Mouse (Mus musculus) forebrain, embryonic 14.5 days (tissue): ENCODE data around the gene Cisd2. TPM values are rescaled to one million over a fixed set of nuclear protein-coding genes. Genes with fewer than 3 reads are reported as not detected.

Experiments
- ATAC-seq: fragments of 200-750 bp; cut with Nextera tagmentation; 2 replicates; pipeline ENCODE4 v1.8.0; 2017; ENCODE audit warnings: mild to moderate bottlenecking, moderate library complexity
- DNase-seq: peaks from one replicate; pipeline ENCODE4 v3.0.0-alpha.2; 2015; ENCODE audit warnings: low spot score
- H3K27ac ChIP-seq: fragments of 300-500 bp; sonication (generic); 2 replicates; pipeline ENCODE4 v1.5.1; 2014; ENCODE audit warnings: low read depth, mild to moderate bottlenecking, control low read depth, low read length, moderate library complexity
- H3K27me3 ChIP-seq: fragments of 300-500 bp; sonication (generic); replicated peaks from 2 replicates; pipeline ENCODE4 v1.6.1; 2014; ENCODE audit warnings: low read length, control low read depth, mixed read lengths; ENCODE audit not compliant: control insufficient read depth, insufficient read depth
- H3K36me3 ChIP-seq: fragments of 300-500 bp; sonication (generic); 2 replicates; pipeline ENCODE4 v1.6.1; 2014; ENCODE audit warnings: low read length, control low read depth; ENCODE audit not compliant: control insufficient read depth, insufficient read depth
- H3K4me1 ChIP-seq: fragments of 300-500 bp; sonication (generic); 2 replicates; pipeline ENCODE4 v1.6.1; 2014; ENCODE audit warnings: antibody characterized with exemption, low read length, control low read depth; ENCODE audit not compliant: control insufficient read depth, insufficient read depth
- H3K4me2 ChIP-seq: fragments of 300-500 bp; sonication (generic); 2 replicates; pipeline ENCODE4 v1.6.1; 2014; ENCODE audit warnings: mild to moderate bottlenecking, control low read depth, low read length
- H3K4me3 ChIP-seq: fragments of 300-500 bp; sonication (generic); 2 replicates; pipeline ENCODE4 v1.5.1; 2014; ENCODE audit warnings: low read depth, low read length, control low read depth
- H3K9ac ChIP-seq: fragments of 300-500 bp; sonication (generic); 2 replicates; pipeline ENCODE4 v1.6.1; 2014; ENCODE audit warnings: mild to moderate bottlenecking, low read length, control low read depth, moderate library complexity
- H3K9me3 ChIP-seq: fragments of 300-500 bp; sonication (generic); replicated peaks from 2 replicates; pipeline ENCODE4 v1.6.1; 2016; ENCODE audit warnings: low read length, control low read depth, mixed read lengths; ENCODE audit not compliant: control insufficient read depth
- WGBS: fragments of 180-500 bp; shearing (Covaris S2); extraction: QIAGEN DNeasy Blood & Tissue Kit; methylation state at CpG from one replicate; pipeline ENCODE4 v1.1.7; 2014; 5-methylcytosine and 5-hydroxymethylcytosine counted together
- polyA plus RNA-seq: library from polyadenylated mRNA; unstranded; fragments of >200 nt; fragmentation: Nextera tagmentation; extraction: Ambion mirVana; gene quantifications from 2 replicates; pipeline ENCODE4 v1.2.1, GENCODE M21; 2014

Gene Cisd2
- polyA plus RNA-seq, 1 experiment from 2014 or later, result 42.5 TPM

DNA sequence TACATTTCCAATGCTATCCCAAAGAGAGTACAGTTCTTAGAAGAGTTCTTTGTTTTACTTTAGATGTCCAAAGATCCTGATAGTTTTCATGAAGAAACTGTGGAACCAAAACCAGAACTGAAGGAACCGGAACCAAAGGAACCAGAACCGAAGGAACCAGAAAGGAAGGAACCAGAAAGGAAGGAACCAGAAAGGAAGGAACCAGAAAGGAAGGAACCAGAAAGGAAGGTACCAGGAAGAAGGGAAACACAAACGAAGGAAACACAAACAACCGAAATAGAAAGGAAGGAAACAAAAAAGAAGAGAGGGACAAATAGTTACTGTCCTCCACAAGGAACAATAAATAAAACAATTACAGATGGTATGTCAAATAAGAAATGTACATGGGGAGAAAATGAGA is 66.3 kb downstream of the Cisd2 start:
- Histone ChIP-seq H3K9ac (no peak overlapping the region), H3K4me1 (no peaks in the 10 kb centered on the region), H3K9me3 (no peaks in the 10 kb centered on the region), H3K27me3 (no peaks in the 10 kb centered on the region), H3K27ac (no peak overlapping the region), H3K36me3 (no peaks in the 10 kb centered on the region), H3K4me2 (no peak overlapping the region), H3K4me3 (no peak overlapping the region)
- ATAC-seq, result no peak
- 95% methylated on average over 4 of the region's 4 CpGs for WGBS
- no peak for DNase-seq

Other genes with a start within 250 kb of the Cisd2 start
- gene Cenpe, start 211.4 kb downstream of the Cisd2 start, polyA plus RNA-seq, result 15.2 and 17.7 TPM in 2 replicates
- gene Bdh2, start 142.7 kb downstream of the Cisd2 start, polyA plus RNA-seq, result 3.8 and 4.9 TPM in 2 replicates
- gene Slc9b2, start 116.2 kb downstream of the Cisd2 start, polyA plus RNA-seq, result 0.79 and 1.5 TPM in 2 replicates
- gene Slc9b1, start 75.9 kb downstream of the Cisd2 start, polyA plus RNA-seq, result not detected in 2 replicates
- 473 and 475 TPM in 2 replicates for gene Ube2d3, start 14.2 kb upstream of the Cisd2 start, polyA plus RNA-seq
- 4.1 and 4.4 TPM in 2 replicates for gene Manba, start 61.7 kb upstream of the Cisd2 start, polyA plus RNA-seq